Comparison of ENCODE assay signal across 7 mouse cellular contexts in the genomic region with DNA sequence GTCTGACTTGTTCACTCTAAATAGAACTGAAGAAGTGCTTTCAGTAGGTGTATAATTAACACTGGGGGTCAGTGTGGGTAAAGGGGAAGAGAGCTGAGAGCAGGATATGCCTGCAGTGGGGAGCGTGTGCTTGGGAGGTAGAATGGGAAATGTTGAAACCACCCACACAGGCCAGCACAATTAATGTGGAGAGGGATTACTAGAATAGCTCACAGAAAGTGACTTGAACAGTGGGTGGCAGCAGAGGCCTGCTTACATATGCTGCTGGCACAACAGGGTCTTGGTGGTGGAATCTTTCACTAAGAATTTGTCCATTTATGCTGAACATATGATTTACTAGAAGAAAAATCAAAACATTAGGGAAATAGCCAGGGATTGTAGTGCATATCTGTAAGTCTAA. TPM values are rescaled to one million over a fixed set of nuclear protein-coding genes. Genes with fewer than 3 reads are reported as not detected.
DNase-seq lines count a peak whose midpoint lies in the region; ATAC-seq lines count a peak whose summit lies in the region.

No protein-coding gene starts in this region.

- DNase-seq in ES-CJ7 (ENCODE audit: low read depth, low spot score) (peak; percentile 33), adipocyte (ENCODE audit: low spot score) (peak; percentile 58)
- peak; percentile 66 for DNase-seq in heart, postnatal 4 days
- peak; percentile 84 for DNase-seq in layer of hippocampus, adult 9-11 months
- peak; percentile 79 for DNase-seq in lung, postnatal 10 days
- peak; percentile 37 for DNase-seq in right cerebral cortex, postnatal 25 days

- ATAC-seq in erythroblast, adult 5-6 weeks (replicated peaks; ENCODE audit: low FRiP score, poor library complexity, severe bottlenecking), result 0 out of 2 replicates have a peak, but pooled peaks have one; percentile 23

RNA-seq across cellular contexts. Expression of a gene that starts 2.2 kb away (rescaled TPM):
- total RNA-seq in erythroblast, adult 5-6 weeks (2015; ENCODE audit: low replicate concordance), result 2.5 and 9.2 TPM in 2 replicates
- 1.5 and 1.7 TPM in 2 replicates for total RNA-seq in erythroblast, adult 5-6 weeks (2017; ENCODE audit: low replicate concordance)
- 10 to 100 TPM; 11.4 to 11.8 TPM for total RNA-seq in heart, postnatal 4 days (2021)

RNA-seq across cellular contexts. Expression of a gene that starts 5.8 kb away (rescaled TPM):
- 9.6 and 27.1 TPM in 2 replicates for total RNA-seq in erythroblast, adult 5-6 weeks (2015; ENCODE audit: low replicate concordance)
- total RNA-seq in erythroblast, adult 5-6 weeks (2017; ENCODE audit: low replicate concordance), result 22.5 and 44.7 TPM in 2 replicates
- 100 to 1,000 TPM in 1 of 2 experiments, 10 to 100 TPM in 1; 87.0 to 104 TPM for total RNA-seq in heart, postnatal 4 days (2021)

RNA-seq across cellular contexts. Expression of a gene that starts 10.4 kb away (rescaled TPM):
- total RNA-seq in erythroblast, adult 5-6 weeks (2015; ENCODE audit: low replicate concordance), result 17.8 and 32.3 TPM in 2 replicates
- 10.1 and 16.3 TPM in 2 replicates for total RNA-seq in erythroblast, adult 5-6 weeks (2017; ENCODE audit: low replicate concordance)
- total RNA-seq in heart, postnatal 4 days (2021), result 10 to 100 TPM; 81.7 to 83.6 TPM

RNA-seq across cellular contexts. Expression of a gene that starts 22.9 kb away (rescaled TPM):
- 20.8 and 32.6 TPM in 2 replicates for total RNA-seq in erythroblast, adult 5-6 weeks (2015; ENCODE audit: low replicate concordance)
- 60.1 and 67.7 TPM in 2 replicates for total RNA-seq in erythroblast, adult 5-6 weeks (2017; ENCODE audit: low replicate concordance)
- 100 to 1,000 TPM in 1 of 2 experiments, 10 to 100 TPM in 1; 96.3 to 110 TPM for total RNA-seq in heart, postnatal 4 days (2021)

RNA-seq across cellular contexts. Expression of a gene that starts 28.8 kb away (rescaled TPM):
- not detected in 2 replicates for total RNA-seq in erythroblast, adult 5-6 weeks (2015; ENCODE audit: low replicate concordance)
- not detected in 2 replicates for total RNA-seq in erythroblast, adult 5-6 weeks (2017; ENCODE audit: low replicate concordance)
- total RNA-seq in heart, postnatal 4 days (2021), result 100 to 1,000 TPM; 230 to 272 TPM

Comparison
In these comparisons a context has a peak if more than half of its experiments do, and no peak if none do; other contexts are left out.
1. Peak in every context shown above with its lines: DNase-seq and ATAC-seq.
2. DNase-seq: peak in every context shown above with its lines; median percentile 84 in layer of hippocampus, adult 9-11 months; 79 in lung, postnatal 10 days; 66 in heart, postnatal 4 days; 58 in adipocyte; 37 in right cerebral cortex, postnatal 25 days; 33 in ES-CJ7.